Mouse (Mus musculus) heart, postnatal 10 days (tissue): ENCODE measurements at regions not wholly inside any gene's neighbourhood (a gene's known extent, or its start where the extent isn't known, plus 50 kb on each side); places are given as distances from the start of the nearest gene placed in this dataset.

Experiments used
- DNase-seq, 2 experiments: peaks; one replicate each; pipeline ENCODE4 v3.0.0; 2021
- intact Hi-C: fragments of 180-260 bp; cut with DNase I; formaldehyde crosslinking; loops from one replicate; pipeline ENCODE4 v1.15.1; 2025

GRCm38 (mm10) chr1:97555565-97555955, 106.3 kb downstream of the D1Ertd622e start:
- no peak for DNase-seq
- intact Hi-C loops: no loop called here

- DNase-seq: no peak
- intact Hi-C loops: no loop called here
Measured at GRCm38 (mm10) chr1:97554936-97555564, 106.8 kb downstream of the D1Ertd622e start.

GRCm38 (mm10) chr1:97553485-97554474, 108.1 kb downstream of the D1Ertd622e start:
- intact Hi-C loops: no loop called here
- DNase-seq: no peak

- DNase-seq: no peak
- intact Hi-C loops: no loop called here
Measured at GRCm38 (mm10) chr1:97552886-97553285, 109.0 kb downstream of the D1Ertd622e start.

- intact Hi-C loops: no loop called here
- DNase-seq: no peak
Measured at GRCm38 (mm10) chr1:97541162-97541493, 120.7 kb downstream of the D1Ertd622e start.

GRCm38 (mm10) chr1:97540291-97541161, 121.3 kb downstream of the D1Ertd622e start:
- intact Hi-C loops: no loop called here
- DNase-seq: no peak

- no peak for DNase-seq
- intact Hi-C loops: loop anchor here (5.0 kb wide), 1 partner anchor 190 kb away; no protein-coding TSS in a partner anchor
Measured at GRCm38 (mm10) chr1:97496915-97497314, 165.0 kb downstream of the D1Ertd622e start.

GRCm38 (mm10) chr1:97479921-97480320, 182.0 kb downstream of the D1Ertd622e start:
- intact Hi-C loops: no loop called here
- DNase-seq: no peak
